Mouse (Mus musculus): ENCODE data around the gene Tcea3. TPM values are rescaled to one million over a fixed set of nuclear protein-coding genes. Genes with fewer than 3 reads are reported as not detected.

The Tcea3 gene
- total and polyA plus RNA-seq, 3 experiments: 0.55 TPM; not detected in 2

DNA sequence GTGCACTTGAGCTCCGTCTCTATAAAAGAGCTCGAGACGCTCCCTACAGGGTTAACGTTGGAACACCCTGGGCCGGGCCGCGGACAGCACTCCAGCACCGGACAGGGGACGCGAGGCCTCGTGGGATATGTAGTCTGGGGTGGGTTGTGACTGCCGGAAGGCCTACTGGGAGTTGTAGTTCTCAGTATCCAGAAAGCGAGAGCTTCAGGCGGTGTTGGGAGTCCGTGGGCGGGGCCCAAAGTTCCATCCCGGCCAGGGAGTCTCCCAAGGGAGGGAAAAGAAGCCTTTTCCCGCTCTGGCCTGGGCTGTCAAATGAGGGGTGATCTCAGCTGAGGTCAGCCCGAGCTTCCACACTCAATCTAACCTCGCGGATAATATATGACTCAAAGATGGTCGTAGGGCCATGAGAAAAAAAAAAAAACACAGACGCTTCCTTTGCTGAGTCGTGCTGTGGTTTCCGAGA, 37.9 kb downstream of the Tcea3 start:
- peak; percentile 71 for ATAC-seq (ENCODE audit: extremely low read depth, insufficient number of reproducible peaks, low FRiP score, poor library complexity, severe bottlenecking)
- Histone ChIP-seq H3K27me3 (ENCODE audit: insufficient read depth, low read length) (peaks cover 15% of the 10 kb centered on the region), H3K9me3 (replicated peaks) (peaks cover 12% of the 10 kb centered on the region), H3K36me3 (replicated peaks) (peaks cover 32% of the 10 kb centered on the region), H3K4me1 (ENCODE audit: insufficient read depth, low read depth, low read length) (peaks cover 27% of the 10 kb centered on the region), H3K4me3 (ENCODE audit: low read depth, low read length) (peak overlapping the region; percentile 77)
- peak; percentile 83 for DNase-seq (ENCODE audit: low spot score)
- TF ChIP-seq GATA2 (IDR thresholded peaks at IDR 0.05; ENCODE audit: borderline replicate concordance, low read depth, low read length) (no peak), CTCF (IDR thresholded peaks at IDR 0.05; ENCODE audit: low read depth, low read length) (no peak), POLR2AphosphoS5 (IDR thresholded peaks at IDR 0.05; ENCODE audit: insufficient replicate concordance, low read depth, low read length) (no peak), TAL1 (conservative IDR thresholded peaks at IDR 0.05; ENCODE audit: low read depth, low read length) (no peak), GATA1 (IDR thresholded peaks at IDR 0.05; ENCODE audit: borderline replicate concordance, low read length) (no peak)

GRCm38 (mm10) chr4:136285811-136286371, 38.4 kb downstream of the Tcea3 start:
- H3K27me3 ChIP-seq (ENCODE audit: insufficient read depth, low read length): peaks cover 12% of the 10 kb centered on the region
- ATAC-seq (ENCODE audit: extremely low read depth, insufficient number of reproducible peaks, low FRiP score, poor library complexity, severe bottlenecking): peak; percentile 97
- peak; percentile 100 for DNase-seq (ENCODE audit: low spot score)
- TF ChIP-seq CTCF (IDR thresholded peaks at IDR 0.05; ENCODE audit: low read depth, low read length) (no peak), GATA2 (IDR thresholded peaks at IDR 0.05; ENCODE audit: borderline replicate concordance, low read depth, low read length) (no peak), TAL1 (conservative IDR thresholded peaks at IDR 0.05; ENCODE audit: low read depth, low read length) (no peak), POLR2AphosphoS5 (IDR thresholded peaks at IDR 0.05; ENCODE audit: insufficient replicate concordance, low read depth, low read length) (no peak), GATA1 (IDR thresholded peaks at IDR 0.05; ENCODE audit: borderline replicate concordance, low read length) (no peak)
- peaks cover 27% of the 10 kb centered on the region for H3K4me1 ChIP-seq (ENCODE audit: insufficient read depth, low read depth, low read length)
- peaks cover 17% of the 10 kb centered on the region for H3K9me3 ChIP-seq (replicated peaks)
- peaks cover 37% of the 10 kb centered on the region for H3K36me3 ChIP-seq (replicated peaks)
- H3K4me3 ChIP-seq (ENCODE audit: low read depth, low read length): peak overlapping the region; percentile 77

- TF ChIP-seq POLR2AphosphoS5 (IDR thresholded peaks at IDR 0.05; ENCODE audit: insufficient replicate concordance, low read depth, low read length): no peak
- TF ChIP-seq GATA1 (IDR thresholded peaks at IDR 0.05; ENCODE audit: borderline replicate concordance, low read length): no peak
- TF ChIP-seq TAL1 (conservative IDR thresholded peaks at IDR 0.05; ENCODE audit: low read depth, low read length): no peak
- TF ChIP-seq GATA2 (IDR thresholded peaks at IDR 0.05; ENCODE audit: borderline replicate concordance, low read depth, low read length): no peak
- no peak for TF ChIP-seq CTCF (IDR thresholded peaks at IDR 0.05; ENCODE audit: low read depth, low read length)
- Histone ChIP-seq H3K9me3 (replicated peaks) (peaks cover 17% of the 10 kb centered on the region), H3K36me3 (replicated peaks) (peaks cover 73% of the 10 kb centered on the region), H3K27me3 (ENCODE audit: insufficient read depth, low read length) (no peaks in the 10 kb centered on the region; the same call in 1 of the 2 replicates), H3K4me3 (ENCODE audit: low read depth, low read length) (peak overlapping the region; percentile 11; the same call in 1 of the 2 replicates), H3K4me1 (ENCODE audit: insufficient read depth, low read depth, low read length) (peaks cover 13% of the 10 kb centered on the region)
- no peak for DNase-seq (ENCODE audit: low spot score)
- no peak for ATAC-seq (ENCODE audit: extremely low read depth, insufficient number of reproducible peaks, low FRiP score, poor library complexity, severe bottlenecking)
Measured at GRCm38 (mm10) chr4:136289918-136290780, 42.6 kb downstream of the Tcea3 start.

DNA sequence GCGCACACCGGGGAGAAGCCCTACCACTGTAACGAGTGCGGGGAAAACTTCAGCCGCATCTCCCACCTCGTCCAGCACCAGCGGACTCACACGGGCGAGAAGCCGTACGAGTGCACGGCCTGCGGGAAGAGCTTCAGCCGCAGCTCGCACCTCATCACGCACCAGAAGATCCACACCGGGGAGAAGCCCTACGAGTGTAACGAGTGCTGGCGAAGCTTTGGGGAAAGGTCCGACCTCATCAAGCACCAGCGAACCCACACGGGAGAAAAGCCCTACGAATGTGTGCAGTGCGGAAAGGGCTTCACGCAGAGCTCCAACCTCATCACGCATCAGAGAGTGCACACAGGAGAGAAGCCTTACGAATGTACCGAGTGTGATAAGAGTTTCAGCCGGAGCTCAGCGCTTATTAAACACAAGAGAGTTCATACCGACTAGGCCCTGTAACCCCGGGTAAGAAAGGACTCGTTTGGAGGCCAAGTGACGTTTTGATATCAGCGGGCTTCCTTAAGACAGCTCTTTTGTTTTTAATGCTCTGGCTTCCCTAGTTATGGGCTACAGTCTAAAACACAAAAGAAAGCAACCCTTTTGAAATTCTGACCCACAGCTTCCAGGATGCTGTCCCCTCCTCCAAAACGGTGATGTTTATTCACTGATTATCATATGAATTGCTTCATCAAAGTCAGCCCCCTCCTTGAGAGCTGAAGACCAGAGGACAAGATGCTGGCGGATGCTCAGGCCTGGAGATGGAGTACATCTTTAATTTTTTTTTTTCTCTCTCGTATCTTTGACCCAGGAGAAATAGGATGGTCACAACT, 43.5 kb downstream of the Tcea3 start:
- Histone ChIP-seq H3K9me3 (replicated peaks) (peaks cover 17% of the 10 kb centered on the region), H3K36me3 (replicated peaks) (peaks cover 73% of the 10 kb centered on the region), H3K27me3 (ENCODE audit: insufficient read depth, low read length) (no peaks in the 10 kb centered on the region; the same call in 1 of the 2 replicates), H3K4me1 (ENCODE audit: insufficient read depth, low read depth, low read length) (peaks cover 12% of the 10 kb centered on the region), H3K4me3 (ENCODE audit: low read depth, low read length) (peak overlapping the region; percentile 11; the same call in 1 of the 2 replicates)
- DNase-seq (ENCODE audit: low spot score) (no peak), ATAC-seq (ENCODE audit: extremely low read depth, insufficient number of reproducible peaks, low FRiP score, poor library complexity, severe bottlenecking) (no peak)
- no peak for TF ChIP-seq GATA2 (IDR thresholded peaks at IDR 0.05; ENCODE audit: borderline replicate concordance, low read depth, low read length)
- no peak for TF ChIP-seq GATA1 (IDR thresholded peaks at IDR 0.05; ENCODE audit: borderline replicate concordance, low read length)
- TF ChIP-seq CTCF (IDR thresholded peaks at IDR 0.05; ENCODE audit: low read depth, low read length): no peak
- no peak for TF ChIP-seq POLR2AphosphoS5 (IDR thresholded peaks at IDR 0.05; ENCODE audit: insufficient replicate concordance, low read depth, low read length)
- no peak for TF ChIP-seq TAL1 (conservative IDR thresholded peaks at IDR 0.05; ENCODE audit: low read depth, low read length)

GRCm38 (mm10) chr4:136291692-136292091, 44.2 kb downstream of the Tcea3 start:
- Histone ChIP-seq H3K9me3 (replicated peaks) (peaks cover 17% of the 10 kb centered on the region), H3K27me3 (ENCODE audit: insufficient read depth, low read length) (no peaks in the 10 kb centered on the region; the same call in 1 of the 2 replicates), H3K36me3 (replicated peaks) (peaks cover 73% of the 10 kb centered on the region), H3K4me1 (ENCODE audit: insufficient read depth, low read depth, low read length) (peaks cover 5% of the 10 kb centered on the region), H3K4me3 (ENCODE audit: low read depth, low read length) (no peak overlapping the region)
- ATAC-seq (ENCODE audit: extremely low read depth, insufficient number of reproducible peaks, low FRiP score, poor library complexity, severe bottlenecking): no peak
- no peak for DNase-seq (ENCODE audit: low spot score)
- TF ChIP-seq CTCF (IDR thresholded peaks at IDR 0.05; ENCODE audit: low read depth, low read length) (no peak), POLR2AphosphoS5 (IDR thresholded peaks at IDR 0.05; ENCODE audit: insufficient replicate concordance, low read depth, low read length) (no peak), GATA1 (IDR thresholded peaks at IDR 0.05; ENCODE audit: borderline replicate concordance, low read length) (no peak), TAL1 (conservative IDR thresholded peaks at IDR 0.05; ENCODE audit: low read depth, low read length) (no peak), GATA2 (IDR thresholded peaks at IDR 0.05; ENCODE audit: borderline replicate concordance, low read depth, low read length) (no peak)
